Mouse (Mus musculus): Measurements from ENCODE around the gene Gm9936. TPM values are rescaled to one million over a fixed set of nuclear protein-coding genes. Genes with fewer than 3 reads are reported as not detected.
A peak's percentile ranks its signal among the peaks of the same experiment; 100 is the strongest.

Gm9936 gene
- polyA plus RNA-seq, 1 experiment from 2014 or later, result 0.10 TPM

DNA sequence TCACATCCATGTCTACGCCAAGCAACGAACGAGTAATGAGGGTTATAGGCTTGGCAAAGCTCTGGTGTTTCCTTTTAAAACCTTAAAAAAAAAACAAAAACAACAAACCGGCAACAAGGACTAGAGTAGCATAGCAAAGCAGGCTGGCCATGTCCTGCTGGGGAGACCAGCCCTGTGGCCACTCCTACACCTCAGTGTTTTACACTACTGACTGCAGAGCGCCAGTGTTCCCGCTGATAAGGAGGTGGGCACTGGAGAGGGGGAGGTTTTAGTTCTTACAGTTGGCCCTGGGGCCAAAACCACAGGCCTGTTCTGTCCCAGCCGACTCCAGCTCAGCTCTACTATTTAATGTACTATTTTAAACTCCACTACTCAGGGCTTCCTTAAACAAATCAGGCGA is 51.0 kb downstream of the Gm9936 start:
- no peak overlapping the region; the same call in 1 of the 2 replicates for H3K27ac ChIP-seq (ENCODE audit: low read length)
- 42% methylated on average over 8 of the region's 8 CpGs for WGBS
- ATAC-seq, result no peak
- H3K4me3 ChIP-seq (ENCODE audit: low read length), result no peak overlapping the region
- H3K27me3 ChIP-seq (replicated peaks; ENCODE audit: control insufficient read depth, insufficient read depth, low read length), result no peaks in the 10 kb centered on the region
- H3K9ac ChIP-seq (ENCODE audit: low read depth, low read length), result no peak overlapping the region
- no peak overlapping the region for H3K4me2 ChIP-seq (ENCODE audit: low read depth, low read length)
- peaks cover 12% of the 10 kb centered on the region; the same call in 1 of the 2 replicates for H3K36me3 ChIP-seq (ENCODE audit: control insufficient read depth, insufficient read depth, low read length)
- H3K9me3 ChIP-seq (ENCODE audit: control insufficient read depth, low read length), result no peaks in the 10 kb centered on the region
- 0 out of 2 replicates have a peak, but pooled peaks cover 5% of the 10 kb centered on the region for H3K4me1 ChIP-seq (ENCODE audit: control insufficient read depth, insufficient read depth, low read length)

DNA sequence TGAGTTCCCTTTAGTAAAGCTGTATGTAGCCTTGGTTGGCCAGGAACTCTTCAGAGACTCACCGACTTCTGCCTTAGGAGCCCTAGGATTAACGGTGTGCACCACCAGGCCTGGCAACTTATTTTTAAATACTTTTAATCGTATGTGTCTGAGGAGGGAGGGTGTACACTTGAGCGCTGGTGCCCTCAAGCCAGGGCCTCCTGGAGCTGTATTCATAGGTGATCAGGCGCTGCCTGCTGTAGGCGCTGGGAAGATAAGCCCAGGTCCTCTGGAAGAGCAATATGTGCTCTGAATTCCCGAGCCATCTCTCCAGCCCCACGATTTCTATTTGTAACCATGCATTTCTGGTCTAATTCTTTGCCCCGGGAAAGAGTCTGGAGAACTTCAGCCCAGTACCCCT is 51.4 kb downstream of the Gm9936 start:
- H3K27me3 ChIP-seq (replicated peaks; ENCODE audit: control insufficient read depth, insufficient read depth, low read length), result no peaks in the 10 kb centered on the region
- 0 out of 2 replicates have a peak, but pooled peaks cover 3% of the 10 kb centered on the region for H3K4me1 ChIP-seq (ENCODE audit: control insufficient read depth, insufficient read depth, low read length)
- no peak overlapping the region for H3K4me3 ChIP-seq (ENCODE audit: low read length)
- no peak overlapping the region for H3K4me2 ChIP-seq (ENCODE audit: low read depth, low read length)
- peaks cover 16% of the 10 kb centered on the region; the same call in 1 of the 2 replicates for H3K36me3 ChIP-seq (ENCODE audit: control insufficient read depth, insufficient read depth, low read length)
- no peaks in the 10 kb centered on the region for H3K9me3 ChIP-seq (ENCODE audit: control insufficient read depth, low read length)
- WGBS, result 57% methylated on average over 9 of the region's 9 CpGs
- no peak overlapping the region for H3K9ac ChIP-seq (ENCODE audit: low read depth, low read length)
- no peak for ATAC-seq
- H3K27ac ChIP-seq (ENCODE audit: low read length), result no peak overlapping the region; the same call in 1 of the 2 replicates

DNA sequence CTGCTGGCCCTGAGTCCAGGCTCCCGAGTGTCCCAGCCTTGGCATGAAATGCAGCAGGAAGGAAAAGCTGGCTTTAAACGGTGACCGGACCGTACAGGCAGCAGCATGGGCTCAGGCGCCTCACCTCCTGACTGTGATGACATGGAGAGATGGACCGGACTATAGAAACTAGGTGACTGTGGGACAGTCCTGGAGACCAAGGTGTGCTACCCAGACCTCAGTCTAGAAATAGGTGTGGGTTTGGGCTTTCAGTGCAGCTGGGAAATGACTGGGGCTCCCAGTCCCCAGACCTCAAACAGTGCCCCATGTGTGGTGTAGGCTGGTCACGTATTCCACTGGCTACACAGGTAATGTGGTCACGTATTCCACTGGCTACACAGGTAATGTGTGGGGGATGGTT is 51.8 kb downstream of the Gm9936 start:
- peaks cover 19% of the 10 kb centered on the region; the same call in 1 of the 2 replicates for H3K36me3 ChIP-seq (ENCODE audit: control insufficient read depth, insufficient read depth, low read length)
- H3K4me2 ChIP-seq (ENCODE audit: low read depth, low read length), result no peak overlapping the region
- H3K4me1 ChIP-seq (ENCODE audit: control insufficient read depth, insufficient read depth, low read length), result 0 out of 2 replicates have a peak, but pooled peaks cover 3% of the 10 kb centered on the region
- ATAC-seq, result no peak
- WGBS, result 83% methylated on average over 8 of the region's 8 CpGs
- no peaks in the 10 kb centered on the region for H3K27me3 ChIP-seq (replicated peaks; ENCODE audit: control insufficient read depth, insufficient read depth, low read length)
- H3K4me3 ChIP-seq (ENCODE audit: low read length), result no peak overlapping the region
- no peaks in the 10 kb centered on the region for H3K9me3 ChIP-seq (ENCODE audit: control insufficient read depth, low read length)
- peak overlapping the region; percentile 26; the same call in 1 of the 2 replicates for H3K27ac ChIP-seq (ENCODE audit: low read length)
- no peak overlapping the region for H3K9ac ChIP-seq (ENCODE audit: low read depth, low read length)

Small RNA genes within 50 kb of the gene (microRNA-seq; reads per million reads assigned to microRNA genes)
- gene Mir6240, result 25.9 reads per million, percentile 32 among the genes with 10 or more reads in this experiment

Other genes starting within 250 kb of the Gm9936 start
- gene Trpv4, start 200.3 kb downstream of the Gm9936 start, polyA plus RNA-seq (2015; fragmentation: Nextera tagmentation; extraction: Ambion mirVana), result 0.73 and 0.93 TPM in 2 replicates
- 100 and 103 TPM in 2 replicates for gene Gltp, start 167.7 kb downstream of the Gm9936 start, polyA plus RNA-seq (2015; fragmentation: Nextera tagmentation; extraction: Ambion mirVana)
- 5.8 and 8.2 TPM in 2 replicates for gene Tchp, start 150.9 kb downstream of the Gm9936 start, polyA plus RNA-seq (2015; fragmentation: Nextera tagmentation; extraction: Ambion mirVana)
- gene Ankrd13a, start 84.0 kb downstream of the Gm9936 start, polyA plus RNA-seq (2015; fragmentation: Nextera tagmentation; extraction: Ambion mirVana), result 12.7 and 16.7 TPM in 2 replicates
- gene Git2, start 83.2 kb downstream of the Gm9936 start, polyA plus RNA-seq (2015; fragmentation: Nextera tagmentation; extraction: Ambion mirVana), result 27.1 and 29.9 TPM in 2 replicates
- 51.5 and 54.7 TPM in 2 replicates for gene 1500011B03Rik, start 35.2 kb downstream of the Gm9936 start, polyA plus RNA-seq (2015; fragmentation: Nextera tagmentation; extraction: Ambion mirVana)
- gene 4930519G04Rik, start 5.0 kb downstream of the Gm9936 start, polyA plus RNA-seq (2015; fragmentation: Nextera tagmentation; extraction: Ambion mirVana), result not detected in 2 replicates
- gene Oasl2, start 38.3 kb upstream of the Gm9936 start, polyA plus RNA-seq (2015; fragmentation: Nextera tagmentation; extraction: Ambion mirVana), result 6.0 and 7.4 TPM in 2 replicates
- 1.3 and 2.1 TPM in 2 replicates for gene Oasl1, start 64.6 kb upstream of the Gm9936 start, polyA plus RNA-seq (2015; fragmentation: Nextera tagmentation; extraction: Ambion mirVana)
- gene 2210016L21Rik, start 83.5 kb upstream of the Gm9936 start, polyA plus RNA-seq (2015; fragmentation: Nextera tagmentation; extraction: Ambion mirVana), result 49.1 and 53.3 TPM in 2 replicates
- 16.1 and 21.7 TPM in 2 replicates for gene Hnf1a, start 112.4 kb upstream of the Gm9936 start, polyA plus RNA-seq (2015; fragmentation: Nextera tagmentation; extraction: Ambion mirVana)
- 8.1 and 8.6 TPM in 2 replicates for gene Sppl3, start 152.5 kb upstream of the Gm9936 start, polyA plus RNA-seq (2015; fragmentation: Nextera tagmentation; extraction: Ambion mirVana)
- 17.6 and 22.0 TPM in 2 replicates for gene Gm10401, start 239.6 kb upstream of the Gm9936 start, polyA plus RNA-seq (2015; fragmentation: Nextera tagmentation; extraction: Ambion mirVana)

All from intestine, embryonic 16.5 days (tissue).